Mouse (Mus musculus): ENCODE data around the gene Ap5z1.

The Ap5z1 gene

GRCm38 (mm10) chr5:142439911-142440432, 23.8 kb upstream of the Ap5z1 start:
- intact Hi-C loops (cut with DNase I), result no loop called here

GRCm38 (mm10) chr5:142440451-142441147, 23.1 kb upstream of the Ap5z1 start:
- intact Hi-C loops (cut with DNase I), result no loop called here

GRCm38 (mm10) chr5:142441332-142442044, 22.3 kb upstream of the Ap5z1 start:
- intact Hi-C loops (cut with DNase I), result no loop called here

GRCm38 (mm10) chr5:142442045-142442440, 21.7 kb upstream of the Ap5z1 start:
- intact Hi-C loops (cut with DNase I), result no loop called here

- intact Hi-C loops (cut with DNase I), result no loop called here
Measured at GRCm38 (mm10) chr5:142443514-142443913, 20.2 kb upstream of the Ap5z1 start.

GRCm38 (mm10) chr5:142443994-142444393, 19.8 kb upstream of the Ap5z1 start:
- intact Hi-C loops (cut with DNase I), result no loop called here

GRCm38 (mm10) chr5:142444791-142445531, 18.8 kb upstream of the Ap5z1 start:
- intact Hi-C loops (cut with DNase I), result loop anchor here (5.0 kb wide), 1 partner anchor 118 kb away; no protein-coding TSS in a partner anchor

- intact Hi-C loops (cut with DNase I), result loop anchor here (5.0 kb wide), 1 partner anchor 118 kb away; no protein-coding TSS in a partner anchor
Measured at GRCm38 (mm10) chr5:142445709-142446108, 18.0 kb upstream of the Ap5z1 start.

- intact Hi-C loops (cut with DNase I), result loop anchor here (2.0 to 5.0 kb wide), 3 partner anchors 47 to 121 kb away; partner anchors contain the start of gene Foxk1
Measured at GRCm38 (mm10) chr5:142448076-142448475, 15.7 kb upstream of the Ap5z1 start.

GRCm38 (mm10) chr5:142448623-142449022, 15.1 kb upstream of the Ap5z1 start:
- intact Hi-C loops (cut with DNase I), result loop anchor here (2.0 to 5.0 kb wide), 3 partner anchors 48 to 121 kb away; partner anchors contain the start of gene Foxk1

- intact Hi-C loops (cut with DNase I), result no loop called here
Measured at GRCm38 (mm10) chr5:142450846-142451245, 12.9 kb upstream of the Ap5z1 start.

GRCm38 (mm10) chr5:142451759-142452158, 12.0 kb upstream of the Ap5z1 start:
- intact Hi-C loops (cut with DNase I), result no loop called here

- intact Hi-C loops (cut with DNase I), result no loop called here
Measured at GRCm38 (mm10) chr5:142453742-142454141, 10.0 kb upstream of the Ap5z1 start.

GRCm38 (mm10) chr5:142456318-142456717, 7.4 kb upstream of the Ap5z1 start:
- intact Hi-C loops (cut with DNase I), result no loop called here

GRCm38 (mm10) chr5:142457345-142457744, 6.4 kb upstream of the Ap5z1 start:
- intact Hi-C loops (cut with DNase I), result no loop called here

GRCm38 (mm10) chr5:142458791-142459557, 4.8 kb upstream of the Ap5z1 start:
- intact Hi-C loops (cut with DNase I), result no loop called here

- intact Hi-C loops (cut with DNase I), result no loop called here
Measured at GRCm38 (mm10) chr5:142459834-142460233, 3.9 kb upstream of the Ap5z1 start.

GRCm38 (mm10) chr5:142461942-142462640, 1.7 kb upstream of the Ap5z1 start:
- intact Hi-C loops (cut with DNase I), result no loop called here

GRCm38 (mm10) chr5:142462641-142462948, 1.1 kb upstream of the Ap5z1 start:
- intact Hi-C loops (cut with DNase I), result no loop called here

GRCm38 (mm10) chr5:142463011-142463410, 733 bp upstream of the Ap5z1 start:
- intact Hi-C loops (cut with DNase I), result no loop called here

All from adrenal gland (tissue).